Mouse (Mus musculus) ZHBTc4 (cell line): ENCODE data around the gene Cdh13.

Experiments used
- DNase-seq: peaks from one replicate; pipeline ENCODE4 v3.0.0-alpha.2; 2011; ENCODE audit warnings: low read depth, low spot score

Cdh13 gene

GRCm38 (mm10) chr8:119224547-119224946 lies 941.0 kb downstream of the Cdh13 start:
- peak; percentile 50 for DNase-seq

- peak; percentile 81 for DNase-seq
Measured at GRCm38 (mm10) chr8:119245181-119245580, 961.6 kb downstream of the Cdh13 start.

GRCm38 (mm10) chr8:119245641-119246040 lies 962.1 kb downstream of the Cdh13 start:
- no peak for DNase-seq

GRCm38 (mm10) chr8:119254358-119254757 lies 970.8 kb downstream of the Cdh13 start:
- DNase-seq: peak; percentile 46

GRCm38 (mm10) chr8:119258642-119259041 lies 975.1 kb downstream of the Cdh13 start:
- peak; percentile 69 for DNase-seq

GRCm38 (mm10) chr8:119263750-119264149 lies 980.2 kb downstream of the Cdh13 start:
- DNase-seq: no peak

- DNase-seq: no peak
Measured at GRCm38 (mm10) chr8:119266304-119266703, 982.8 kb downstream of the Cdh13 start.

- DNase-seq: no peak
Measured at GRCm38 (mm10) chr8:119269576-119269975, 986.0 kb downstream of the Cdh13 start.

GRCm38 (mm10) chr8:119270371-119270770 lies 986.8 kb downstream of the Cdh13 start:
- no peak for DNase-seq

- DNase-seq: no peak
Measured at GRCm38 (mm10) chr8:119272891-119273290, 989.4 kb downstream of the Cdh13 start.

- no peak for DNase-seq
Measured at GRCm38 (mm10) chr8:119275442-119275841, 991.9 kb downstream of the Cdh13 start.

GRCm38 (mm10) chr8:119277047-119277451 lies 993.5 kb downstream of the Cdh13 start:
- no peak for DNase-seq

GRCm38 (mm10) chr8:119281761-119282160 lies 998.2 kb downstream of the Cdh13 start:
- DNase-seq: no peak

GRCm38 (mm10) chr8:119284516-119284915 lies 1001.0 kb downstream of the Cdh13 start:
- DNase-seq: no peak

GRCm38 (mm10) chr8:119284920-119285319 lies 1001.4 kb downstream of the Cdh13 start:
- no peak for DNase-seq

GRCm38 (mm10) chr8:119295477-119295876 lies 1011.9 kb downstream of the Cdh13 start:
- peak; percentile 89 for DNase-seq

GRCm38 (mm10) chr8:119297752-119298151 lies 1014.2 kb downstream of the Cdh13 start:
- peak; percentile 75 for DNase-seq

- peak; percentile 52 for DNase-seq
Measured at GRCm38 (mm10) chr8:119300335-119300734, 1016.8 kb downstream of the Cdh13 start.

- DNase-seq: no peak
Measured at GRCm38 (mm10) chr8:119304196-119304595, 1020.7 kb downstream of the Cdh13 start.

- peak; percentile 73 for DNase-seq
Measured at GRCm38 (mm10) chr8:119311412-119311811, 1027.9 kb downstream of the Cdh13 start.

- DNase-seq: no peak
Measured at GRCm38 (mm10) chr8:119323215-119323614, 1039.7 kb downstream of the Cdh13 start.

- DNase-seq: no peak
Measured at GRCm38 (mm10) chr8:119339546-119339945, 1056.0 kb downstream of the Cdh13 start.

- no peak for DNase-seq
Measured at GRCm38 (mm10) chr8:119343606-119344005, 1060.1 kb downstream of the Cdh13 start.

GRCm38 (mm10) chr8:119344190-119344856 lies 1060.8 kb downstream of the Cdh13 start, which contains the start of gene Hsbp1:
Gene Hsbp1, plus strand, starts transcription at chr8:119344488.
- DNase-seq: peak; percentile 99
